21 mouse cellular contexts compared by ENCODE assay signal in genomic region chr14:72461591-72461990, GRCm38 (mm10). TPM values are rescaled to one million over a fixed set of nuclear protein-coding genes. Genes with fewer than 3 reads are reported as not detected.
"Had no signal": no experiment of that assay in that cellular context is flagged by ENCODE, and none has a peak within 500 bp of the region (broad histone marks: within the 10 kb centered on the region; RNA-seq: fewer than 3 reads in every experiment).

No protein-coding gene starts in this region.

- H3K4me1 ChIP-seq: neural tube, embryonic 13.5 days; neural tube, embryonic 15.5 days; stomach, embryonic 15.5 days had no signal

- H3K4me2 ChIP-seq: neural tube, embryonic 13.5 days; neural tube, embryonic 15.5 days; stomach, embryonic 15.5 days had no signal

- H3K27me3 ChIP-seq: neural tube, embryonic 13.5 days; neural tube, embryonic 15.5 days; stomach, embryonic 15.5 days had no signal

- H3K27ac ChIP-seq: neural tube, embryonic 13.5 days; neural tube, embryonic 15.5 days; stomach, embryonic 15.5 days; stomach, postnatal 0 days had no signal

- DNase-seq: retina, postnatal 1 day; right cerebral cortex, adult 18-20 months; right cerebral cortex, postnatal 14 days; right cerebral cortex, postnatal 25 days; right cerebral cortex, postnatal 4 days; spleen, adult 18-20 months; thymus, adult 18-20 months; thymus, adult 2 months; thymus, postnatal 14 days; thymus, postnatal 25 days; thymus, postnatal 36 days; thymus, postnatal 4 days had no signal

- H3K36me3 ChIP-seq: neural tube, embryonic 13.5 days; neural tube, embryonic 15.5 days; stomach, embryonic 15.5 days had no signal

- H3K9me3 ChIP-seq: neural tube, embryonic 13.5 days; neural tube, embryonic 15.5 days; stomach, embryonic 15.5 days had no signal

- H3K9ac ChIP-seq: neural tube, embryonic 13.5 days; neural tube, embryonic 15.5 days; stomach, embryonic 15.5 days had no signal

- H3K4me3 ChIP-seq: neural tube, embryonic 13.5 days; neural tube, embryonic 15.5 days; stomach, embryonic 15.5 days had no signal

RNA-seq across cellular contexts. Expression of gene Gm9195, which starts 30.0 kb away (rescaled TPM):
- total RNA-seq: neutrophil, adult 5-6 weeks had no signal
- polyA plus RNA-seq: neural tube, embryonic 13.5 days; neural tube, embryonic 14.5 days; neural tube, embryonic 15.5 days; spleen, adult 2 months; stomach, embryonic 14.5 days; stomach, embryonic 15.5 days; stomach, embryonic 16.5 days; stomach, postnatal 0 days had no signal
